ENCODE assay signal across 13 mouse cellular contexts in genomic region chr17:45402601-45403000, GRCm38 (mm10). TPM values are rescaled to one million over a fixed set of nuclear protein-coding genes. Genes with fewer than 3 reads are reported as not detected.
A peak's percentile ranks its signal among the peaks of the same experiment; 100 is the strongest.
DNase-seq lines count a peak whose midpoint lies in the region; ATAC-seq and TF ChIP-seq lines count a peak whose summit lies in the region.
"Had no signal": no experiment of that assay in that cellular context is flagged by ENCODE, and none has a peak within 500 bp of the region (broad histone marks: within the 10 kb centered on the region; RNA-seq: fewer than 3 reads in every experiment).

No protein-coding gene starts in this region.

- H3K9me3 ChIP-seq in liver, embryonic 12.5 days (replicated peaks), result no peaks in the 10 kb centered on the region
- no peaks in the 10 kb centered on the region for H3K9me3 ChIP-seq in embryonic facial prominence, embryonic 14.5 days (ENCODE audit: control insufficient read depth, low read length)
- no peaks in the 10 kb centered on the region for H3K9me3 ChIP-seq in stomach, embryonic 15.5 days
- H3K9me3 ChIP-seq: heart, embryonic 15.5 days; hindbrain, embryonic 10.5 days; megakaryocyte, embryonic 14.5 days had no signal

- peak; percentile 20 for DNase-seq in liver, adult 2 months (ENCODE audit: extremely low read depth, low read depth, low spot score)
- no peak for DNase-seq in embryonic facial prominence, embryonic 14.5 days (ENCODE audit: low spot score)
- peak; percentile 77 for DNase-seq in kidney, adult 9 months
- DNase-seq in thymus, postnatal 14 days, result no peak
- no peak for DNase-seq in left cerebral cortex, adult 9 months (ENCODE audit: low spot score in 2 of 2)
- DNase-seq: gastrocnemius, postnatal 25 days had no signal

- no peak for TF ChIP-seq CTCF in liver, adult 2 months (IDR thresholded peaks at IDR 0.05; ENCODE audit: low read depth, low read length)

- ATAC-seq in liver, embryonic 12.5 days, result no peak
- no peak for ATAC-seq in embryonic facial prominence, embryonic 14.5 days (ENCODE audit: low read depth)
- no peak for ATAC-seq in stomach, embryonic 15.5 days (ENCODE audit: insufficient read depth, low FRiP score, low read depth)
- ATAC-seq: Patski had no signal

- H3K4me3 ChIP-seq in liver, adult 2 months (ENCODE audit: insufficient read depth, low read depth, low read length), result no peak overlapping the region
- no peak overlapping the region for H3K4me3 ChIP-seq in liver, embryonic 12.5 days
- no peak overlapping the region for H3K4me3 ChIP-seq in embryonic facial prominence, embryonic 14.5 days (ENCODE audit: low read depth, low read length)
- no peak overlapping the region for H3K4me3 ChIP-seq in stomach, embryonic 15.5 days (replicated peaks)
- H3K4me3 ChIP-seq: erythroblast, embryonic 14.5 days; heart, embryonic 15.5 days; hindbrain, embryonic 10.5 days; megakaryocyte, embryonic 14.5 days had no signal

- no peak for TF ChIP-seq POLR2A in liver, adult 2 months (IDR thresholded peaks at IDR 0.05; ENCODE audit: extremely low read depth, insufficient read depth, low read length)

- no peaks in the 10 kb centered on the region for H3K27me3 ChIP-seq in liver, adult 2 months (ENCODE audit: control insufficient read depth, insufficient read depth, low read length)
- no peaks in the 10 kb centered on the region for H3K27me3 ChIP-seq in liver, embryonic 12.5 days (replicated peaks)
- no peaks in the 10 kb centered on the region for H3K27me3 ChIP-seq in embryonic facial prominence, embryonic 14.5 days (replicated peaks; ENCODE audit: control insufficient read depth, insufficient read depth, low read length)
- H3K27me3 ChIP-seq in stomach, embryonic 15.5 days (replicated peaks), result no peaks in the 10 kb centered on the region
- H3K27me3 ChIP-seq: heart, embryonic 15.5 days; megakaryocyte, embryonic 14.5 days; Patski had no signal

- peaks cover 14% of the 10 kb centered on the region for H3K4me1 ChIP-seq in liver, adult 2 months (ENCODE audit: control insufficient read depth, insufficient read depth, low read length)
- H3K4me1 ChIP-seq in liver, embryonic 12.5 days, result no peaks in the 10 kb centered on the region
- peaks cover 8% of the 10 kb centered on the region; the same call in 1 of the 2 replicates for H3K4me1 ChIP-seq in embryonic facial prominence, embryonic 14.5 days (ENCODE audit: control insufficient read depth, insufficient read depth, low read length)
- no peaks in the 10 kb centered on the region for H3K4me1 ChIP-seq in stomach, embryonic 15.5 days
- H3K4me1 ChIP-seq: hindbrain, embryonic 10.5 days had no signal

- H3K9ac ChIP-seq in liver, adult 2 months (ENCODE audit: low read depth, low read length), result no peak overlapping the region
- no peak overlapping the region for H3K9ac ChIP-seq in liver, embryonic 12.5 days
- no peak overlapping the region for H3K9ac ChIP-seq in embryonic facial prominence, embryonic 14.5 days (ENCODE audit: low read depth, low read length)
- no peak overlapping the region for H3K9ac ChIP-seq in stomach, embryonic 15.5 days
- H3K9ac ChIP-seq: heart, embryonic 15.5 days had no signal

- H3K79me2 ChIP-seq in liver, adult 2 months (ENCODE audit: control insufficient read depth, insufficient read depth, low read length), result peaks cover 2% of the 10 kb centered on the region; the same call in 1 of the 2 replicates

- whole genome bisulfite sequencing in liver, adult 2 months, result 57% methylated on average over 3 of the region's 3 CpGs
- 73% methylated on average over 3 of the region's 3 CpGs for WGBS in liver, embryonic 12.5 days (ENCODE audit: insufficient replicate concordance)
- WGBS in embryonic facial prominence, embryonic 14.5 days, result 50% methylated on average over 3 of the region's 3 CpGs
- WGBS in stomach, embryonic 15.5 days, result 60% methylated on average over 3 of the region's 3 CpGs

- no peak overlapping the region for H3K4me2 ChIP-seq in liver, embryonic 12.5 days
- H3K4me2 ChIP-seq in embryonic facial prominence, embryonic 14.5 days (ENCODE audit: low read depth, low read length), result 0 out of 2 replicates have a peak overlapping the region, but pooled peaks have one; percentile 4
- no peak overlapping the region for H3K4me2 ChIP-seq in stomach, embryonic 15.5 days
- H3K4me2 ChIP-seq: heart, embryonic 15.5 days had no signal

- H3K27ac ChIP-seq in liver, adult 2 months (replicated peaks; ENCODE audit: insufficient read depth, low read depth, low read length), result no peak overlapping the region
- no peak overlapping the region for H3K27ac ChIP-seq in liver, embryonic 12.5 days
- peak overlapping the region; percentile 71 for H3K27ac ChIP-seq in embryonic facial prominence, embryonic 14.5 days (replicated peaks; ENCODE audit: low read depth, low read length)
- 0 out of 2 replicates have a peak overlapping the region, but pooled peaks have one; percentile 21 for H3K27ac ChIP-seq in stomach, embryonic 15.5 days
- H3K27ac ChIP-seq: heart, embryonic 15.5 days; hindbrain, embryonic 10.5 days had no signal

- peaks cover 39% of the 10 kb centered on the region for H3K36me3 ChIP-seq in liver, adult 2 months (ENCODE audit: control insufficient read depth, insufficient read depth, low read length)
- H3K36me3 ChIP-seq in liver, embryonic 12.5 days, result peaks cover 88% of the 10 kb centered on the region
- peaks cover 61% of the 10 kb centered on the region for H3K36me3 ChIP-seq in embryonic facial prominence, embryonic 14.5 days (ENCODE audit: control insufficient read depth, insufficient read depth, low read length)
- H3K36me3 ChIP-seq in stomach, embryonic 15.5 days, result peaks cover 17% of the 10 kb centered on the region

RNA-seq across cellular contexts. Expression of gene Cdc5l, which starts 30.9 kb away (rescaled TPM):
- 14.8 and 15.5 TPM in 2 replicates for total RNA-seq in liver, adult 2 months (2014; rRNA removed)
- polyA plus RNA-seq in liver, adult 2 months (2012; rRNA removed), result 2.6 and 3.5 TPM in 2 replicates
- polyA plus RNA-seq in liver, embryonic 12.5 days (2016; fragmentation: Nextera tagmentation; extraction: Ambion mirVana), result 39.3 and 40.2 TPM in 2 replicates
- polyA plus RNA-seq in embryonic facial prominence, embryonic 14.5 days (2014; fragmentation: Nextera tagmentation; extraction: Ambion mirVana), result 60.1 and 61.1 TPM in 2 replicates
- 55.7 and 59.0 TPM in 2 replicates for polyA plus RNA-seq in stomach, embryonic 15.5 days (2015; fragmentation: Nextera tagmentation; extraction: Ambion mirVana)

Comparison
In these comparisons a context has a peak if more than half of its experiments do, and no peak if none do; other contexts are left out.
1. DNase-seq: peak in liver, adult 2 months (single experiment) and kidney, adult 9 months (single experiment); none in embryonic facial prominence, embryonic 14.5 days (single experiment), thymus, postnatal 14 days (single experiment) and left cerebral cortex, adult 9 months (0 of 2).
2. H3K27ac ChIP-seq: peak in embryonic facial prominence, embryonic 14.5 days (single experiment) and stomach, embryonic 15.5 days (single experiment); none in liver, adult 2 months (single experiment) and liver, embryonic 12.5 days (single experiment).